Mouse (Mus musculus) C2C12 (cell line): ENCODE data around the gene Slc30a2. TPM values are rescaled to one million over a fixed set of nuclear protein-coding genes. Genes with fewer than 3 reads are reported as not detected.

Experiments used
- H3K27me3 ChIP-seq: one replicate; pipeline ENCODE4 v1.6.1; 2011; ENCODE audit not compliant: control insufficient read depth, insufficient read depth, insufficient read length
- H3K36me3 ChIP-seq: one replicate; pipeline ENCODE4 v1.6.1; 2011; ENCODE audit not compliant: control insufficient read depth, insufficient read depth
- H3K4me3 ChIP-seq: one replicate; pipeline ENCODE4 v1.5.1; 2011; ENCODE audit warnings: mild to moderate bottlenecking, control low read depth; ENCODE audit not compliant: poor library complexity, insufficient read depth, severe bottlenecking
- H3K79me2 ChIP-seq: one replicate; pipeline ENCODE4 v1.6.1; 2011; ENCODE audit not compliant: control insufficient read depth, insufficient read depth
- H3K79me3 ChIP-seq: one replicate; pipeline ENCODE4 v1.6.1; 2011; ENCODE audit warnings: low read depth, control low read depth
- H3ac ChIP-seq: one replicate; pipeline ENCODE3; 2011; ENCODE audit warnings: low read depth; ENCODE audit not compliant: control insufficient read depth, insufficient read length
- CEBPB ChIP-seq: IDR thresholded peaks from one replicate; pipeline ENCODE4 v1.6.1; 2011; ENCODE audit warnings: low read depth, mild to moderate bottlenecking, control low read depth, moderate library complexity
- CTCF ChIP-seq: IDR thresholded peaks from one replicate; pipeline ENCODE4 v1.5.1; 2011; ENCODE audit not compliant: control insufficient read depth, insufficient read depth, insufficient read length
- FOSL1 ChIP-seq: IDR thresholded peaks from one replicate; pipeline ENCODE4 v1.8.0; 2011; ENCODE audit warnings: mild to moderate bottlenecking, low read length; ENCODE audit not compliant: poor library complexity, insufficient read depth, severe bottlenecking
- MAX ChIP-seq: IDR thresholded peaks from one replicate; pipeline ENCODE4 v1.6.1; 2011; ENCODE audit warnings: mild to moderate bottlenecking, control low read depth
- MYOD1 ChIP-seq: IDR thresholded peaks from one replicate; pipeline ENCODE4 v1.6.1; 2011; ENCODE audit warnings: low read depth; ENCODE audit not compliant: control insufficient read depth, insufficient read length
- MYOG ChIP-seq: IDR thresholded peaks from one replicate; pipeline ENCODE4 v1.6.1; 2011; ENCODE audit not compliant: control insufficient read depth, insufficient read length; ENCODE audit errors: extremely low read depth
- USF1 ChIP-seq: IDR thresholded peaks from one replicate; pipeline ENCODE4 v1.6.1; 2011; ENCODE audit warnings: low read depth, mild to moderate bottlenecking, control low read depth, moderate library complexity
- polyA plus RNA-seq: library from polyadenylated mRNA; unstranded; fragments of >200 nt; fragmentation: generic; extraction: Trizol; gene quantifications from one replicate; pipeline ENCODE4 v1.2.1, GENCODE M21; 2012; ENCODE audit warnings: missing spikeins

Slc30a2 gene
- polyA plus RNA-seq, 1 experiment: not detected

DNA sequence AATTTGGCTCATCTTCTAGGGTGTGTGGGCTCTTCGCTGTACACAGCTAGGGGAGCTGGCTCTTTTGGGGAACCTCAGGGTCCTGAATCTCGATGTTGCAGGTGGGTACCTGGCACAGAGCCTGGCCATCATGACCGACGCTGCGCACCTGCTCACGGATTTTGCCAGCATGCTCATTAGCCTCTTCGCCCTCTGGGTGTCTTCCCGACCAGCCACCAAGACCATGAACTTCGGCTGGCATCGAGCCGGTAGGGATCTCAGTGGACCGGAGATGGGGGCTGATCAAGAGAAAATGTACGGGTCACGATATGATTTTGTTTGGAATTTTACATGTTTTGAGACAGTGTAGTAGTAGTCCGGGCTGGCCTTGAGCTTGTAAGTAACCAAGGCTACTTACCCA lies 2.8 kb downstream of the Slc30a2 start:
- TF ChIP-seq MAX: no peak
- no peak for TF ChIP-seq USF1
- no peak for TF ChIP-seq FOSL1
- TF ChIP-seq MYOD1: no peak
- TF ChIP-seq CEBPB: no peak
- no peak for TF ChIP-seq CTCF
- no peak for TF ChIP-seq MYOG
- no peak overlapping the region for H3K4me3 ChIP-seq
- peaks cover 58% of the 10 kb centered on the region for H3K27me3 ChIP-seq
- H3K36me3 ChIP-seq: no peaks in the 10 kb centered on the region
- H3ac ChIP-seq: no peak overlapping the region
- no peaks in the 10 kb centered on the region for H3K79me3 ChIP-seq
- no peaks in the 10 kb centered on the region for H3K79me2 ChIP-seq

DNA sequence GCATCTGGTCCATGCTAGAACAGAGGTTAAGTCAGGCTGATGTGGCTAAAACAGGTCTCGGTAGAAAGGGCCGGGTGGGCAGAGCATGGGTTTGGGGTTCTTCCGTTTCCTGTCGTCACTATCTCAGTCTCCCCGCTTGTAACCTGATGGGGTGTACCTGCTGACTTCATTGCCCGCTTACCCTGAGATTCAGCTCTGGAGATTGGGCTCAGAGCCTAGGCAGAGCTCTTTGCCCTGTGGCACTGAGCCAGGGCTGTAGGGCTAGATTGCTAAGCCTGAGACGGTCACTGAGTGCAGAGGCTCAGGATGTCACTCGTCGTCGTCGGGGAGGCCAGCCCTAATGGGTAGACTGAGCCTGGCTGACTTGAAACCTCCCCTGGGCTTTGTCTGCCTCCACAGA lies 5.1 kb downstream of the Slc30a2 start:
- TF ChIP-seq MYOG: no peak
- no peak for TF ChIP-seq FOSL1
- no peak for TF ChIP-seq USF1
- TF ChIP-seq CEBPB: no peak
- Histone ChIP-seq H3K79me3 (no peaks in the 10 kb centered on the region), H3K4me3 (no peak overlapping the region), H3K36me3 (no peaks in the 10 kb centered on the region), H3K27me3 (peaks cover 45% of the 10 kb centered on the region), H3ac (no peak overlapping the region), H3K79me2 (no peaks in the 10 kb centered on the region)

DNA sequence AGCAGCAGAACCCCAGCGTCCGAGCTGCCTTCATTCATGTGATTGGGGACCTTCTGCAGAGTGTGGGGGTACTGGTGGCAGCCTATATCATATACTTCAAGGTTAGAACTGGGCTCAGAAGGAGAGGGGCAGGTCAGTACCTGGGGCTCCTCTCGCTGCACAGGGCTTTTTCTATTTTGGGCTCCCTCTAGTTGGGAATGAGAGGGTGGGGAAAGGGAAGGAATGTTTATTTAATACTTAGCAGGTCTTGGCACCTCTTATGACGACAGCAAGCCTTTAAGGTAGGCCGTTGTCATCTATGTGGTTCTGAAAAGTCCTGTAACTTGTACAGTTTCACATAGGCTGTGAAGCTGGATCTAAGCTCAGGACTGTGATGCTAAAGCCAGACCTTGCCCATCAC lies 5.6 kb downstream of the Slc30a2 start:
- H3K36me3 ChIP-seq: no peaks in the 10 kb centered on the region
- H3K27me3 ChIP-seq: peaks cover 40% of the 10 kb centered on the region
- H3K4me3 ChIP-seq: no peak overlapping the region
- no peaks in the 10 kb centered on the region for H3K79me3 ChIP-seq
- H3K79me2 ChIP-seq: no peaks in the 10 kb centered on the region
- H3ac ChIP-seq: no peak overlapping the region
- TF ChIP-seq FOSL1: no peak
- no peak for TF ChIP-seq MYOD1
- TF ChIP-seq CEBPB: no peak
- TF ChIP-seq MYOG: no peak
- TF ChIP-seq USF1: no peak
- no peak for TF ChIP-seq CTCF
- no peak for TF ChIP-seq MAX

DNA sequence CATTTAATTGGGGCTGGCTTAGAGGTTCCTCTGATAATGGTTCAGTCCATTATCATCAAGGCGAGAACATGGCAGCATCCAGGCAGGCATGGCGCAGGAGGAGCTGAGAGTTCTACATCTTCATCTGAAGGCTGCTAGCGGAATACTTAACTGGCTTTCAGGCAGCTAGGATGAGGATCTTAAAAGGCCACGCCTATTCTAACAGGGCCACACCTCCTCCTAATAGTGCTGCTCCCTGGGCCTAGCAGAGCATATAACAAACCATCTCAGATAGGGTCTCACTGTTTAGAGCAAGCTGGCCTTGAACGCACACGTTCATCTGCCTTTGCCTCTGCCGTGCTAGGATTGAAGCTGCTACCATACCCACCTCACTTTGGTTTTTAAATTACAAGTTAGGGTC lies 6.8 kb downstream of the Slc30a2 start:
- H3ac ChIP-seq: no peak overlapping the region
- H3K27me3 ChIP-seq: peaks cover 34% of the 10 kb centered on the region
- no peaks in the 10 kb centered on the region for H3K79me3 ChIP-seq
- no peaks in the 10 kb centered on the region for H3K36me3 ChIP-seq
- TF ChIP-seq CEBPB: no peak
- no peak overlapping the region for H3K4me3 ChIP-seq
- H3K79me2 ChIP-seq: no peaks in the 10 kb centered on the region

DNA sequence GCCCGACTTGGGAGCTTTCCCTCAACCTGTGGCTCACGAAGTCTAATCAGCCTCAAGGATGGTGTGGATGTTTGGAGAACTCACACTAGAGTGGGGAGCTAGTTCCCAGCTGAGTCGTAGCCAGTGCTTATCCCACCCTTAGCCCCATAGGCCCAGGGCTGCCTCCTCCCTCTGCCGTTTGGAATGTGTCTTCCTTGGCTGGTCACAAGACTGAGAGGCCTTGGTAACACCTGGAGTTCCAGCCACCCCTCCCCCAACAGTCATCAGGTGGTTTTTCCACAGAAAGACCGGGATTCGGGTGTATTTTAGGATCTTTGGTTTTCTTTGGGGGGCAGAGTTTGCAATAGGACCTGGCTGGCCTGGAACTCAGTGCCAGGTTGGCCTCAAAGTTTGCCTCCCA lies 7.7 kb downstream of the Slc30a2 start:
- no peak overlapping the region for H3K4me3 ChIP-seq

DNA sequence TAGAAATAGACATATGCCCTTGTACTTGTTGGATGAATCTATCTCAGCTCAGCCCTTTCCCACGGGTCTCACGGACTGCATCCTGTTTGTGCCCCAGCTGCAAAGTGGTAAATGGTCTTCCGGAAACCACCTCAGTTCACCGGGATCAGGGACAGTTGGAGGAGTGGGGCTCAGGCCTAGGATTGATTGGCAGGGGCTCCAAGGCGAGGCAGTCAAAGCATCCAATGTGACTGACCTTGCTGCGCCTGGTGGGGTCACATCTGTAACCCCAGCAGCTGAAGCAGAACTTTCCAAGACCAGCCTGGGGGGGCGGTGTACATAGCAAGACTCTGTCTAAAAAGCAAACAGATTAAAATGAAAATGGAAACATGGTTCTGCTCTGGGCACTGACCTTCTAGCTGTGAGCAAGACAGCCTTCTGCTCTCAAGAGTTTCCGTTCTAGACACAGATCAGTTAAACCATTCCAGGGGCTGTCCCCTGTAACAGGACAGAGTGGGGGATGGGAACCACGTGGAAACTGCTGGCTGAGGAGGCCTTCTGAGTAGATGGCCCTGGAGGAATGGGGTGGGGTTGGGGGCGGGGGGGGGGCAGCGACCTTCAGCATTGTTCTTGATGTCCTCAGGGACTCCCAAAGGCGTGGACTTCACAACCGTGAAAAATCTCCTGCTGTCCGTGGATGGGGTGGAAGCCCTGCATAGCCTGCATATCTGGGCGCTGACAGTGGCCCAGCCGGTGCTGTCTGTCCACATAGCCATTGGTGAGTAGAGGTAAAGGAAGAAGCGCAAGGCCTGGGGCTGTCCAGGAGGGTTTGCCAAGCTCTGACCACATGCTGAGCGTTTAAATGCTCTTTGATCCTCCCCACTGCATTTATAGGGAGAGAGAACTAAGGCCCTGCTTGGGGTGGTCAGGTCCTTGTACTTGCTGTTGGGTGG lies 8.6 kb downstream of the Slc30a2 start:
- H3ac ChIP-seq: no peak overlapping the region

More for the DNA sequence above, 7.7 kb downstream of the Slc30a2 start:
- H3K36me3 ChIP-seq: no peaks in the 10 kb centered on the region
- H3K79me3 ChIP-seq: no peaks in the 10 kb centered on the region
- TF ChIP-seq FOSL1 (no peak), CEBPB (no peak), USF1 (no peak), CTCF (no peak), MYOG (no peak), MYOD1 (no peak), MAX (no peak)
- peaks cover 31% of the 10 kb centered on the region for H3K27me3 ChIP-seq
- no peak overlapping the region for H3ac ChIP-seq
- no peaks in the 10 kb centered on the region for H3K79me2 ChIP-seq

More for the DNA sequence above, 8.6 kb downstream of the Slc30a2 start:
- TF ChIP-seq CEBPB: no peak
- TF ChIP-seq MYOD1: no peak
- no peak for TF ChIP-seq MAX
- no peak for TF ChIP-seq MYOG
- TF ChIP-seq USF1: no peak
- no peak for TF ChIP-seq FOSL1
- Histone ChIP-seq H3K27me3 (peaks cover 22% of the 10 kb centered on the region), H3K79me3 (no peaks in the 10 kb centered on the region), H3K36me3 (no peaks in the 10 kb centered on the region), H3K4me3 (no peak overlapping the region), H3K79me2 (no peaks in the 10 kb centered on the region)
